Mouse (Mus musculus) liver (tissue): ENCODE measurements around the gene Ranbp10.

Source experiments
- DNase-seq: peaks from one replicate; pipeline ENCODE4 v3.0.0-alpha.2; 2020; ENCODE audit warnings: mixed read lengths

The Ranbp10 gene

DNA sequence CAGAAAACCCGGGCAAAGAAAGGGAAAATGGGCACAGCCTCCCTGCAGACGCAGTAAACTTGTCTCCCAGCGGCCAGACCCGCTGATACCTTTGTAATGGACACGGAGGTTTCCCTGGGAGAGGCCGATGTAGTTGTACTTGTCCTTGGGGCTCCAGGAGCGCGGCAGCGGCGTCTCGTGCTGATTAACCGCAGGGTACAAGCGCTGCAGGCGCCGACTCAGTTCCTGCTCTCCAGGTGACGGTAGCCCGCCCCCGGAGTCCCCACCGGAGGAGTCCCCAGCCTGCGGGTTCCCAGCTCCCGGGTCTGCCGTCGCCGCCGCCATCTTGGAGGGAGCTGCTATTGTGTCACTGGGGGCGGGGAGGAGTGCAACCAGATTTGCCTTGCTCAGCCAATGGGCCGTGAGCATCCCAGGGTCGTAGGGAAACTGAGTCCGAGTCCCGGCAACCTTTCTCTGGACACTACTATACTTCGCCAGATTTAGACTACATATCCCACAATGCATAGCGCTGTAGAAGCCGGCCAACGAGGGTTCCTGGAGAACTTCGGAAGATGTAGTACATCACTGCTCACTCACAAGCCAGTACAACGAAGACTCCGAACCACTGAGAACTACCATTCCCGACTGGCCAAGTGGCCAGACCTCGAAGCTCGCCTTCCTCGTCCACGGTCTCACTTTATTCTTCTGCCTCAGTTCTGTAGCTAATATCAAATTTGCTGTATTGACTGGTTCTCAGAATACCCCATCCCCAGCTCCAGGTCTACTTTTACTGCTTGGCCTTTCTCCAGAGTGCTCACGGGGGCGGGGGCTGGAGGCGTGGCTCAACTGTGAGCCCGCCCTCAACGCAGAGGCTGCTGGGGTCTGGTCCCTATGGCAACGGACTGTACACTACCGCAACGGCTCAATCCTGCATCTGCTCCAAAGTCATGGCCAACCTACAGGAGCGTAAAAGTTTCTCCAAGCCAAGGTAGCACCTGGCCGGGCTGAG, at the start of gene Ranbp10, which contains the start of gene Tsnaxip1:
Gene Ranbp10, minus strand, starts transcription at position 490 of the 988 bp plus-strand sequence.
Gene Tsnaxip1, plus strand, starts transcription at position 871 of the 988 bp plus-strand sequence.
- DNase-seq = peak; percentile 97

DNA sequence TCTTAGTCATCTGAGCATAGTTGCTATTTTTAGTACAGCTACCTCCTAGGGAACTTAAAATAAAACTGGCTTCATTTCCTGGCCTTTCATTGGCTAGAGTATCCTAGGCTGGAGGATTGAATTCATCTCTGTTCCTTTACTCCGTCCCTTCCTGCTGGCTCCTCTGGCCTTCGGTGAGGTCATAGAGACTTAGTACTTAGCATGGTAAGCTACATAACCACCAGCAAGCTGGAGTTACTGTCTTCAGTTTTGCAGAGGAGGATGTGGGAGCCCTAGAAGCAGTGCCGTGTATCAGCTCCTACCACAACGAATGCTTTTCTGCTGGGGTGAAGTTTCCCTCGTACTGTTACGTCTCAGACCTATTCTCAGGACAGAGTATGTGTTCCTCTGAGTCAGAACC, 47.2 kb upstream of the Ranbp10 start:
- no peak for DNase-seq

DNA sequence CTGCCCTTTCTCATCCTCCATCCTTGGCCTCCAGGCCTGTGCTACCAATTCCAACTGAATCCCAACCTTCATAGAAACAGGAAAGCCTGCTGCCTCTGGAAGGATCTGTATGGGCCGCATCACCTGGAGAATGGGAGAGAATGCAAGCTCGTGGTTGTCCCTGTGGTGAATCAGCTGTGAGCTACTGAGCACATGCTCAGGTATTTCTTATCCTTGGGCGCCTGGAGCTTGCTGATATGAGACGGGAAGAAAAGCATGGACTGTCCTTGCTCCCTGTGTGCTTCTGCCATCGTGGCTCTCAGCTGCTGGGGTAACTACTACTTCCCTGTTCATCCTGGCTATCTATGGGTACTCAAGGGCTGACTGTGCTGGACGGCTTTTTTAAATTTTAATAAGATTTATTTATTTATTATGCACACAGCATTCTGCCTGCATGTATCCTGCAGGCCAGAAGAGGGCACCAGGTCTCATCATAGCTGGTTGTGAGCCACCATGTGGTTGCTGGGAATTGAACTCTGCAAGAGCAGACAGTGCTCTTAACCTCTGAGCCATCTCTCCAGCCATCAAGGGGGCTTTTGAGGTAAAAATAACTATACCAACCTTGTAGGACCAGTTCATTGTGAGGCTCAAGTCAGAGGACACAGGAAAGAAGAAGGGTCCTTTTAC, 39.3 kb upstream of the Ranbp10 start:
- peak; percentile 36 for DNase-seq

DNA sequence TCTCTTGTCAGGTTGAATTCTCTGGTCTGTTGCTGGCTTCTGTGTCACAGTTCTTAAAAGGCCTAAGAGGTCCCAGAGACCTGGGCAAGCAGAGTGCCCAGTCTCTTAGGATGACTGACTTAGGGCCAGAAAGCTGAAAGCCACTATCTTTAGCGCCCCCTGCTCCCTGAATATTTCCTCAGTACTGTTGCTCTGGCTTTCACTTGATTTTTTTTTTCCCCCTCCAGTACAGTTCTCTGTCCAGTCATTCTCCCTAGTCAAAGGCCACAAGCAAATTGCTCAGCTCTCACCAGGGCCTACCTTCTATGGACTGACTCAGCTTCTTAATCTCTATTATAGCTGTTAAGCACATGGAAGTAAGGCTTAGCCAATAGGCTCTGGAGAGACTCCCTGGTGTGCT, 34.8 kb upstream of the Ranbp10 start:
- peak; percentile 40 for DNase-seq

DNA sequence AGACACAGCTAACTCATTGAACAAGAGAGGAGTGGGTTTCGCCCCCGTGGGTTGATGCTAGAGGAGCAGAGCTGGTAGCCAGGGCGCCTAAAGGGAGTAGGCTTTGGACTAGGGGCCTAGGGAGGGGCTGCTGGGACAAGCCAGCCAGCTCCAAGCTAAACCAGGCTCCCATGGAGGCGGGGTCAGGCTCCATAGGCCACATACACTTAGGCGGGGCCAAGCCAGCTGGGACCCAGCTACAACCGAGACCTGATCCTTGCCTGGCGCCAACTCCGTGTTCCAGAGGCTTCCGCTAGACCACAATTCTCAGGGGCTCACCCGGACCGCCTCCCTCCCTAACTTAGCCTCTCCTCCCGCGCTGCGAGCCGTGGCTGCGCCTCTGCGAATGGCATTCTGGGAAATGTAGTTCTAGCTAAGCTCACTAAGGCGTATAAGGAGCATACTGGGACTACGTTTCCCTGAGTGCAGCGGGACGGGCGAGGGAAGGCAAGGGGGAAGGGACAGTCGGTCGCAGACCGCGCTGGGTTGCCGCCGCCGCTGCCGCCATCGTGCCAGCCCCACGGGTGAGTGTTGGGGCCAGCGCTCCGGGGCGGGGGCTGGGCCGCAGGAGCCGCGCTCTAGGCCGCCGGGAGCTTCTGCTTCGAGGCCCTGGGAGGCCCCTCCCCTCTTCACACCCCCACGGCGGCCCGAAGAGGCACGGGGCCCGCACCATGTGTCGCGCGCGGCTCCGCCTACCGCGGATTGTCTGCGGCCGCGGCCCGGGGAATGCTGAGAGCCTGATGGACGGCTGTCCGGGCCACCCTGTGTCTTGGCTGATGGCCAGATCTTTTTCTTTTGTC, 33.2 kb upstream of the Ranbp10 start, which contains the start of gene Nutf2:
Gene Nutf2, plus strand, starts transcription at position 438 of the 839 bp plus-strand sequence.
- peak; percentile 98 for DNase-seq

DNA sequence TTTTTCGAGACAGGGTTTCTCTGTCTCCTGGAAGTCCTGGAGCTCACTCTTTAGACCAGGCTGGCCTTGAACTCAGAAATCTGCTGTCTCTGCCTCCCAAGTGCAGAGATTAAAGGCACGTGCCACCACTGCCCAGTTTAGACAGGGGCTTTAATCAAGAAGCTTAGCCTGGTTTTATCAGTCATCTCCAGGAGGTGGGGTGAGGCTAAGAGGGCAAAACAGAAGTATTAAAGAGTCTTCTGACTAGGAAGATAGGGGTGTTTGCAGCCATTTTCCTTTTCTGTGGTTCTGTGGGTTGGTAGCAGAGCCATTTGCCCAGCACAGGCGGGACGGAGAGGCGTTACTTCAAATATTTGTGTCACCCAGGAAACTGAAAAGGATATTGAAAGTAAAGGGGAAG, 32.2 kb upstream of the Ranbp10 start:
- DNase-seq = peak; percentile 77

DNA sequence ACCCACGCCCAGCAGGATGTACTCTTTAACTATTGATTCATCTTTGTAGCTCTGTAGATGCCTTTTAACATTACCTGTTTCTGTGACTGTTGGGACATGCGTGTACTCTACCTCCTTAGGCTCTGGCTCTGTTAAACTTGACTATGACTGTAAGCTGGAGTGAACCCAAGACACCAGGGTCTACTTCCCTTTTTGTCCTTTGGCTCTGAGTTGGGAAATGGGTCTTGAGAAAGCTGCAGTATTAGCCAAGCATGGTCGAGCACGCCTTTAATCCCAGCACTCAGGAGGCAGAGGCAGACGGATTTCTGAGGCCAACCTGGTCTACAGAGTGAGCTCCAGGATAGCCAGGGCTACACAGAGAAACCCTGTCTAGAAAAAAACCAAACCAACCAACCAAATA, 31.3 kb upstream of the Ranbp10 start:
- no peak for DNase-seq

DNA sequence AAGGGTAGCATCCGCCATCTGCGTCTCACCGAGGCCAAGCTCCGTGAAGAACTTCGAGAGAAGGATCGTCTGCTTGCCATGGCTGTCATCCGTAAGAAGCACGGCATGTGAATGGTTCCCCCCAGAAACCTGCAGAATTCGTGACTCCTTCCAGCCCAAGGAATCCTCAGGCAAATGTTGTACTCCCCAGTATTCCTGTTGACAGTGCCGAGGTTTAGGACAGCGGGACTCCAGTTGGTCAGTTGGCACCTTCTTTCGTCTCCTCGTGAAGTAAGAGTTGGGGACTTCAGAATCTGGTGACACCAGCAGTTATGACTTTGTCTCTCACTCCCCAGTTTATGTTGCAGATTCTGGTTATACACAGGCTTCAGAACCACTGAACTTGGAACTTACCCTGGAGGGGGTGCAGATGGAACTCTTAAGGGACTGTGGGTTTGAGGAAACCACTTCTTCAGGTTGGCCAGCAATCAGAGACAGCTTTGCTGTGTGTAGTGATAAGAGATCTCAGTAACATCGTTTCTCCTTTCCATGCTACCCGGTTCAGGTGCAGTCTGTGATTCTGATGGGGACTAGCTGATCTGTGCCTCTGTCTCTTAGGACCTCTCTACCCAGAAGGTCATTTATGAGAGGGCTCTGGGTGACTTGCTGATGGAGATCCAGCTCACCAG, 29.2 kb upstream of the Ranbp10 start:
- DNase-seq = no peak

DNA sequence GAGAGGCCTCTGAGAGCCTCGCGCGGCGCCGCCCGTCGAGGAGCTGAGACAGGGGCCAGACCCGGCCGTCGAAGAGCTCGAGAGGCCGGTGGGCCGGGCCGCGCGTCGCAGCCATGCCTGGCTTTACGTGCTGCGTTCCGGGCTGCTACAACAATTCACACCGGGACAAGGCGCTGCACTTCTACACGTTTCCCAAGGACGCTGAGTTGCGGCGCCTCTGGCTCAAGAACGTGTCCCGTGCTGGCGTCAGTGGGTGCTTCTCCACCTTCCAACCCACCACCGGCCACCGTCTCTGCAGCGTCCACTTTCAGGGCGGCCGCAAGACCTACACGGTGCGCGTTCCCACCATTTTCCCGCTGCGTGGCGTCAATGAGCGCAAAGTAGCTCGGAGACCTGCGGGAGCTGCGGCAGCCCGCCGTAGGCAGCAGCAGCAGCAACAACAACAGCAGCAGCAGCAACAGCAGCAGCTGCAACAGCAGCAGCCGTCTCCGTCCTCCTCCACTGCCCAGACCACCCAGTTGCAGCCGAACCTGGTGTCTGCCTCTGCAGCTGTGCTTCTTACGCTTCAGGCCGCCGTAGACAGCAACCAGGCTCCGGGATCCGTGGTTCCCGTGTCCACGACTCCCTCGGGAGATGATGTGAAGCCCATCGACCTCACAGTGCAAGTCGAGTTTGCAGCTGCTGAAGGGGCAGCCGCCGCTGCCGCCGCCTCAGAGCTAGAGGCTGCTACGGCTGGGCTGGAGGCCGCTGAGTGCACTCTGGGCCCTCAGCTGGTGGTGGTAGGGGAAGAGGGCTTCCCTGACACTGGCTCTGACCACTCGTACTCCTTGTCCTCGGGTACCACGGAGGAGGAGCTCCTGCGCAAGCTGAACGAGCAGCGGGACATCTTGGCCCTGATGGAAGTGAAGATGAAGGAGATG, 28.4 kb upstream of the Ranbp10 start:
- DNase-seq = peak; percentile 63

DNA sequence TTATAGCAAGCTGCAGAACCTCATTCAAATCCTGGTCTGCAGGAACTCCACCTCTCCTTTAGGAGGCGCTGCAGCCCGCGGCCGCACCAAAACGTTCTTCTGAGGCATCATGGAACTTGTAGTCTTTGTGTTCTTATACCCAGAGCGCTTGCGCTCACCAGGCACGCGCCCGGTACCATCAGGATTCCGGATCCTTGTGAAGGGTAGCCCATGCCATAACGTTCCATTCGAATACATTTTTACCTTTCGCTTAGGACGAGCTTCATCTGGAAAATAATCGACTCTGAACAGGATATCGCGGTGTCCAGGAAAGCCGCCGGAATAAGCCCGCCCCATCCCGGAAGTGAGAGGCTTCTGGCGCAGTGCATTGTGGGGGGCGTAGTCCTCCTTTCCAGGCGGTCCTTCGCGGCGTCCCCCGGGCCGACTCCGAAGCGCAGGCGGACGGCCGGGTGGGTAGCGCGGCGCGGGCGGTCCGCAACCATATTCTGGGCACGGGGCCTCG, 27.6 kb upstream of the Ranbp10 start, which contains the start of gene Thap11:
Gene Thap11, plus strand, starts transcription at position 418 of the 502 bp plus-strand sequence.
- peak; percentile 94 for DNase-seq

DNA sequence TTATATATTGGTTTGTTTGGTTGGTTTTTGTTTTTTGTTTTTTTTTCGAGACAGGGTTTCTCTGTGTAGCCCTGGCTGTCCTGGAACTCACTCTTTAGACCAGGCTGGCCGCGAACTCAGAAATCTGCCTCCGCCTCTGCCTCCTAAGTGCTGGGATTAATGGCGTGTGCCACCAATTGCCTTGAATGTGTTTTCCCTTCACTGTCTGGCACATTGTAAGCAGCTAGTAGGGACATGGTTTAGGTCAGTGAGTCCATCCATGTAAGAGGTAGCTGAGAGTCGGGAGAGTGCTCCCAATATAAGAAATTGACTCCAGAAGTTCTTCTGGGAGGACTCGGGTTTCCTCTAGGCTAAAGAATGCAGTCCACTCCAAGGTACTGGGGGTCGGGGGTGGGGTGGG, 27.2 kb upstream of the Ranbp10 start:
- DNase-seq = no peak

DNA sequence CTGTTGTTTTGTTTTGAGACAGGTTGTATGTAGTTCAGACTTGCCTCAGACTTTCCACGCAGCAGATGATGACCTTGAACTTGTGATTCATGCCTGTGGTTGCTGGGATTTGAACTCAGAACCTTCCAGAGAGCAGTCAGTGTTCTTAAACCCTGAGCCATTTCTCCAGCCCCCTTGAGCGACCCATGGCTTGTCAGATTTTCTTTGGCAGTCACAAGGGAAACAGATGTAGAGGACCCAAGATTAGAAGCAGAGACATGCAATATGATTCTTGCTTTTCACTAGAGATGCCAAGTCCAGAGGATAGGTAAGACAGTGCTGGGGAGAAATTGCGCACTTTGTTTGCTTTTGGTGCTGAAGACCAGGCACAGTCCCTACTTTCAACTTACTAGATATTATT, 26.0 kb upstream of the Ranbp10 start, which contains the start of gene Cenpt:
Gene Cenpt, minus strand, starts transcription at position 101 of the 400 bp plus-strand sequence.
- DNase-seq = no peak

DNA sequence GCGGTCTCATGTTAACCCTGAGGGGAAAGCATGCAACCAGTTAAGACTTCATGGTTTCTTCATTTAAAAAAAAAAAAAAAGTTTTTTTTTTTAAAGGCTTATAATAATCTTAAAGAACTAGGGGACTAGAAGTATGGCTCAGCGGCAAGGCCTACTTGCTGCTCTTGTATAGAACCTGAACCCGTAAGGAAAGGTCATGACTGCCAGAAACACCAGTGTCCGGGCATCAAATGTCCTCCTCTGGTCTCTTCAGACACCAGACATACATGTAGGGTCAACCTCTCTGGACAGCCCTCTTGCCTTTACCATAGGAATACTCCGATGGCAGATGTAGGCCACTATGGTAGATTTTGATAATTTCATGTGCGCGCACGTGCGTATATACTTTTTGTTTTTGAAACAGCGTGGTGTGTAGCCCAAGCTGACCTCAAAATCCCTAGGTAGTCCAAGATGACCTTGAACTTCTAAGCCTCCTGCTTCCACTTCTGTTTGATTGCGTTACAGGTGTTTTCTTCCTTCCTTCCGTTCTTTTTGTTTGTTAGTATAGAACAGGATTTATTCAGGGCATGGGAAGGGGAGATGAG, 25.1 kb upstream of the Ranbp10 start:
- DNase-seq = no peak

DNA sequence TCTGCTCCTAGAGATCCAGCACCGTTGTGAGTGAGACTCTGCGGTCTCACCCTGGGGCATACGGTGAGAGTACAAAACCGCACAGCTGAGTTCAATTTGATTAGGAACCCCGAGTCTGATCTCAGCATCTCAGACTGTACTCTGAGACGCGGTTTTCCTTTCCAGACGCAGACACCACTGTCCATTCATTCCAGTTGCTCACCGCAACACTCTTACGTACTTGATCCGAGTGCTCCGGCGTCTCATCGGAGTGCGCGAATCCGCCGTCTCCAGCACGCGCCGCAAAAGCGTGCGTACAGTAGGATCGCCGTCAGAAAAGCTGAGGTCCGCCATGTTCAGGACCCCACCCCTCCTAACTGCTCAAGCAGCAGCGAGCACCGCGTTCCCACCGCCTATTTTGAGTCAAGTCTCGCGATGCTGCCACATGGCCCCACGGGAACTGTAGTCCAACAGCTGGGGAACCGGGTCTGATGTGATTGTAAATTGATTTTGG, 24.5 kb upstream of the Ranbp10 start:
- DNase-seq = peak; percentile 92

DNA sequence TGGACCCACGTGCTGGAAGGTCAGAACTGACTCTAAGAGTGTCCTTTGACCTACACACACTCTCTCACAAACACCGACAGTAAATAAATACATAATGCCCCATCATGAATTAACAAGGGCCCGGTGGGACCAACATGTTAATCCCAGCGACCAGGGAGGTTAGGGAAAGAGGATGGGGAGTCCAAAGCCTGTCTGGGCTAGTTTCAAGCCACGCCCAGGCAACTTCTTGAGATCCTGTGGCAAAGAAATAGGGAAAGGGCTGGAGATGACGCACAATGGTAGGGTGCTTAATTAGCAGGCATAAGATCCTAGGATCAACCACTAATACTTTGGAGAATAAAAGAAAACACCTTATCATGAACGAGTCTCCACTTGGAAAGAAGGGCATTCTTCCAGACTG, 23.5 kb upstream of the Ranbp10 start:
- DNase-seq = no peak

DNA sequence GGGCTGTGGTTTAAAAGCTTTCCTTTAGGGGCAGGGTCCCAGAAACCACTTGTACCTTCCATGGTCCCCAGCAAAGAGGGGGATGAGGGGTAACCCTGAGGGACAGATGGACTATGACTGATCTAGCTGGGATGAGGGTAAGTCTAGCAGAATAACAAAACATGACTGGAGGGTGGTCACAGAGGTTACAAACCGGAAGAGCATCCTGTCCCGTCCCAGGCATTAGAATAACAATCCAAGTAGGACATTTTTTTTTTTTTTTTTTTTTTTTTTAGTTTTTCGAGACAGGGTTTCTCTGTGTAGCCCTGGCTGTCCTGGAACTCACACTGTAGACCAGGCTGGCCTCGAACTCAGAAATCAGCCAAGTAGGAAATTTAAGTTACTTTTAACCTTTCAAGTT, 22.9 kb upstream of the Ranbp10 start:
- no peak for DNase-seq

DNA sequence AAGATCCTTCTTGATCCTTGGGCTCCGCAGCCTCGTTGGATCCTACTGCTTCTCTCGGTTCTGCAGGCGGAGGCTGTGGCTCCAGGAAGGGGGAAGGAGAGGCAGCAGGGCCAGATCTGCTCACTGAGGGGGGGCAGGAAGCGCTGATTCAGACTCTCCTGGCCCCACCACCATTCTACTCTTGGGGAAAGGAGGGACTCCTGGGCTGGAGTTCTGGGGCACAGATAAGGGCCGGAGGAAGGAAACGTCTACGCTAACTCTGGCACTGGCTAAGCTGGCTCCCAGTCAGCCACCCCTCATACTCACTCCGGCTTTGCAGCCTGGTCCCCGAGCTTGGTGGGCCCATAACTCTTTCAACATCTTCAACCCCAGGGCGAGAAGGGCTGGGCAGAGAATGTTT, 19.5 kb upstream of the Ranbp10 start:
- no peak for DNase-seq

DNA sequence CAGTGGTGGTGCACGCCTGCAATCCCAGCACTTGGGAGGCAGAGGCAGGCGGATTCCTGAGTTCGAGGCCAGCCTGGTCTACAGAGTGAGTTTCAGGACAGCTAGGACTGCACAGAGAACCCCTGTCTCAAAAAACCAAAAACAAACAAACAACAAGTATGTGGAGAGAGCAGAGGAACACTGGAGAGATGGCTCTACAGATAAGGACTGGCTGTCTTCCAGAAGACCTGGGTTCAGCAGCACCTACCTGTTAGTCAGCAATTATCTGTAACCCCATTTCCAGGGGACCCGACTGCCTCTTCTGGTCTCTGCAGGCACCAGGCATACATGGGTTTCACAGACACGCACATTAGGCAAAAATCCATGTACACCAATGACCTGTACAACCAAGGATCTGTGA, 12.1 kb upstream of the Ranbp10 start:
- no peak for DNase-seq

DNA sequence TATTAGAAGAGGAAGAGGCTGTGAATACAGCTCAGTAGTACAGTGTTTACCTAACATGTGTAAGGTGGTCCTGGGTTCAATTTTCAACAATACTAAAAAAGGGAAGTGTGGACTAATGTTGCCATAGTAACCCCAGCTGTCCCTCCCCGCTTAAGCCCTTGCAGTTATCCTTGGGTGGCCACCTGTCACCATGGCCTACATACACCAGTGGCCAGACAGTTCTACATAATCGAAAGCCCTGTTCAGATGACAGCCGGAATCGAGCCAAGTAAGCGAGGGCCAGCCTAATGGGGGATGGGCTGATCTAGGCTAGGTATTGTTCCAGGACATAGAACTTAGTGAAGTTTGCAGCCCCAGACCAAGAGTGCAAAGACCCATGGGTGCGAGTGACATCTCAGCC, 9.8 kb upstream of the Ranbp10 start:
- DNase-seq = no peak

DNA sequence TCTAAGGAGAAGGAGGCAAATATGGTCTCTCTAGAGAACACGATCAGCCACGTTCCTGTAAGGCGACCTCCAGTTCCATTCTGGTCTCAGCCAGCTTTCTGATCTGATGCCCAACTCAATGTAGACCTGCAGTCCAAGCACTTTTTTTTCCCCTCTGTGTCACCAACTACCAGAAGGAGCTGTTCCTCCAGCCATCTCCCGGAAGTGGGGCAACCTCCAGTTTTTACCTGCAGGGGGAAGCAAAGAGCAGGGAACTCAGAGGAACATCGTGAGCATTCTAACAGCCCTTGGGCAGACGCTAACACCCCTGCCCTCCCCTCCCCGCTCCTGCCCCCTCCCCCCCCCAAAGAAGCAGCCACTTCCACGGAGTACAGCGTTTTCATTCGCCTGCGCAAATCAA, 8.2 kb upstream of the Ranbp10 start:
- peak; percentile 89 for DNase-seq
